Mouse (Mus musculus) layer of hippocampus, adult 9-10 months (tissue): ENCODE measurements around the gene Abhd13.
A peak's percentile ranks its signal among the peaks of the same experiment; 100 is the strongest.

Source experiments
- DNase-seq: peaks from one replicate; pipeline ENCODE4 v3.0.0; 2022; ENCODE audit warnings: low spot score

The Abhd13 gene

DNA sequence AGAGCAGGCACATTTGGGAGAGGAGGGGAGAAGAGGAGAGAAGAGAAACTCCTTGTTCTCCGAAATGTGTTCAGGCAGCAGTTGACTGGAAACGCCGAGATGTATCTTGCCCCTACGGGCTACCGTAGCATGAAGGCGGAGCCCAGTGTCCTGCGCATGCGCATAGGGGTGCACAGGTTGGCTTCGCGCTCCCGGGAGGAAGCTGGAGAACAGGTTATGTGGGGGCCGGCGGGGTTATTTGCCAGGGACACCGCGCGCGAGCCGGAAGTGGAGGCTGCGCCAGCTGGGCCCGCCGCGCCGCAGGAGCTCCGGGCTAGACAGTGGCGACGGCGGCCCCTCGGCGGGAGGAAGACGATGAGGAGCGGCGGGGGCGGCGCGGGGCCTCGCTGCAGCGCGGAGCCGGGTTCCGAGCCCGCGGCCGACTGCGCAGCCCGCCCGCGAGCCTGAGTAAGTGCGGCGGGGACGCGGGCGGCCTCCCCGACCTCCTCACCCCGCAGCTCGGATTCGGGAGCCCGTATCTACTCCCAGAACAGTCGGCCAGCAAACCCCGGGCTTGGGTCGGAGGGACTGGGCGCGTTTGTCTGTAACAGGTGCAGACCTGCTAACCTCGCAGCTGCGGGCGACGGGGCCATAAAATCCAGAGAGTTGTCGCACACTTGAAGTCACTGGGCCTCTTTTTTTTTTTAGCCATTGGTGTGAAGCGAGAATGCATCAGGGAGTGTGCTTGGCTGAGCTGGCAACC is at the start of gene Abhd13, which contains the start of gene Lig4:
Gene Abhd13, plus strand, starts transcription at position 135 of the 742 bp plus-strand sequence.
Gene Lig4, minus strand, starts transcription at position 114 of the 742 bp plus-strand sequence.
- peak; percentile 92 for DNase-seq

DNA sequence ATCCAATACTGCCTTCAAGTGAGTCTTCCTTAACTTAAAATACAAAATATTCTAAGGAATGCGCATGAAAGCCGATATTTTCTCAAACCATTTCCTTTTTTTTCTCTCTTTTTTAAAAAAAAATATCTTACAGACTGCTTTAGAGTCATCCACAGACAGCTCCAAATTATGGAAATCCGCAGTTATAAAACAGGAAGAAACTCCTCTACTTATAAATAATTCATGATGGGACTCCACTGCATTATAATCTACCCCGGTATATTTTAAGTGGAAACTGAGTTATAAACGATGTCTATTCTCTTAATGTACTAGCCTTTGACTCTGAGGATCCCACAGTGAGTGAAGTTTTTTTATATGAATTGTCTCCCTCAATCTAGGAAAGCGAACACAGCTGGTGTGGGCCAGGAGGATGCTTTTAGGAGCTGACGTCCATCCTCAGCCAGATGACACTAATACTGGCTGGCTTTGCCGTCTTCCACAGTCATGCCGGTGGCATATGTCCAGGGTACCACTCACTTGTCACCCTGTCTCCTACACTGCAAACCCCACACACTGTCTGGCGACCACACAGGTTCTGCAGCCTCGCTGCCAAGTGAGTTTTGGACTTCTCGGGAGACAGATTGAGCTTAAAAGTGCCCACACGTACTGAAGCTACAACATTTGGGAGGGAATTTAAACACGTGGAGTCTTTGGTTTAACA is 47.6 kb upstream of the Abhd13 start:
- peak; percentile 24 for DNase-seq

DNA sequence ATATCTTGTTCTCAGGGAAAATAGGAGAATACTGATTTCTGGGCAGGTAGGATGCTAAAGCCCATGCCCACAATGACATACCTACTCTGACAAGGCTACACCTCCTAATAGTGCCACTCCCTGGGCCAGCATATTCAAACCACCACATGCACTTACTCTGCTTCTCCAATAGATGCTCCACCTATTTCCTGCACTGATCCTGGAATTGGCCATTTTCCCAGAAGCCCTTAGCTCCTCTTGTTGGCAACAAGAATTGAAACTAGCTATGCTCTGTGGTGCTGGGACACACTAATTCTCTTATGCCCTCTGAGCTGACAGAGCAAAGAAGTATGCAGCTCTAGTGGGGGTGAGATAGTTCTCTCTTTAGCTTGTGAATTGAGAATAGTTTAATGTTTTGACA is 44.8 kb upstream of the Abhd13 start:
- no peak for DNase-seq

DNA sequence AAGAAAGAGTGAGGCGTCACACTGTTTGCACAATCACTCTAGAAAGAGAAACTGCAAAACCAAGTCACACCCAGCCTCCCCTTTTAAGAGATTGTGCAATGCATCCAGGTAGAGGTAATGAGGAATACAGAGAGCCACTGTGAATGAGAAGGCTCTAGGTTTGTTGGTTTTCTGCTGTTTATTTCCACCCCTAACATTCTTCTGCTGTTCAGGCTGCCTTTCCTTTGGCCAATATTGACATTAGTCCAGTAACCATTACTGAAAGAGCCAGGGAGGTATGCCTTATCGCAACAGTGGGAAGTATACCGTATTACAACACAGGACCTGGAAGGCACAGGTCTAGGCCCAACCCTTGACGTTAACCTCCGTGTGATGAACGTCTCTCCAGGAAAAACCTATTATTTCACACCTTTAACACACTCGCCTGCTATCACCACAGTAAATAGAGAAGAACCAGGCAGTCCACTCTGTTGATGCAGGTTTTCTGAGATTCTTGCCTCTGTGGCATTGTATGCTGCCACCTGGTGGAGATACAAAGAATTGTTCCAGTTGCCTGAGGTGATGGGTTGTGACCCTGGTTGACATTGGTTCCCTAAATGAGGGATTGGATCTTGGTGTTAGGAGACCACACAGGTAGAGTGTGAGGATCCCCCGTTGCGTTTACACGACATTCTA is 42.5 kb upstream of the Abhd13 start:
- peak; percentile 41 for DNase-seq

DNA sequence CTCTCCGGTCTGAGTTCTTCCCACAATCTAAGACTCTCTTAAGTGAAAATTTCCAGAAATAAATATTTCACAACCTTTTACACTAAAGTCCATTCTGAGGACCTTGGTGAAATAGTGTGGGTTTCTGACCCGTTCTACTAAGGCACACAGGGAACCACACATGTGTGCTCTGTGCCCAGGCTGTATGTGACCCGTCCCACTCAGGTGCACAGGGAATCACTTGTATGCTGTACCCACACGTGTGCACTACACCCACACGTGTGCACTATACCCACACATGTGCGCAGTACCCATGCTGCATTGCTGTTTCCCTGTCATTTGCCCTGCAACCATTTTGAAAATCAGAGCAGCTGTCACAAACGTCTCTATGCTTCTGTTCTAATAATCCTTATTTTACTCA is 41.9 kb upstream of the Abhd13 start:
- DNase-seq: no peak

DNA sequence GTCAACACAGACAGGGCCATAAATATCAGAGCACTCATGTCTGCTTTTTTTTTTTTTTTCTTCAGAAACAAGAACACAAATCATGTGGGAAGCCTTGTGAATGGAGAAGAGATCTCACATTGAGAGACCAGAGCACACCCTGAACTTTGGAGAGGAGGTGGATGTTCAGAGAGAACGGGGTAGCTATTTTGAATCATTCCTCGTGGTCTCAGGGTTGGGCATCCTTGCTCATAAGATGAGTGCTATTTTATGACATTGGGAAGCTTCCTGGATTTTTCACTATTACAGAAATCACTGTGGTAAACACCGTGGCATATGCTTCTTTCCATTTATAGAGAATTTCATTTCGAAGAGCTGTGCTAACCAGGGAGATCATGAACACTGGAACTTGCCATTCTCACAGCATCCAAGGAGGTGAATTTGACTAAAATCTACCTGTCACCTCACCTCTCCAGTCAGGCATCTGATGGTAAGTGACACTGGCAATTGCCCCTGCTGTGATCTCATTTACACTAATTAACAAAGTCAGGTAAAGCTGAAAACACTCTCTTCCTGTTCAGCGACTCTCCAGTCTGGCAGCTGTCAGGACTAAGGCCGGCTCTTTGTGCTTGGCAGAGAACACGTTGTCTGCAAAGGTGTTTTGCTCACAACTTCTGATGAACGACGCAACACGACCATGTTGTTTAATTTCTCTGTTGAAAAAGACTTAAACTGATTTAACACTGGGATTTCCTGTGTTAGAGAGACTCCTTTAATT is 28.2 kb upstream of the Abhd13 start:
- DNase-seq: no peak

DNA sequence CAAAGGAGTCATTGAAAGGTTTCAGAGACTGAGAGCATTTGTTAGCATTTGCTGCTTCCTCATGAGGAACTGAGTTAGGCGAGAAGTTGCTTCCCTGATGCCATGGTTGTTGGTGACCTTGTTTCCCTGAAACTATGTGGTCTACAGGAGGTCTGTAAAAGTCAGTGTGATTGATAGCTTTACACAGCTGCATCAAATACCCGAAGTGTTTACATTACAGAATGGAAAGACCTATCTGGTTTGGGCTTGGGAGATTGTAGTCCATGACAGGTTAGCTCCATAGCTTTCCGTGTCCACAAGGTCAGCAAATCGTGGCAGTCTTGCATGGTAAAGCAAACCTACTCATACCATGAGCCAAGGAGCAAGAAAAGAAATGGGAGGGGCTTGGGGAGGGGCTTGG is 19.2 kb upstream of the Abhd13 start:
- DNase-seq: no peak

DNA sequence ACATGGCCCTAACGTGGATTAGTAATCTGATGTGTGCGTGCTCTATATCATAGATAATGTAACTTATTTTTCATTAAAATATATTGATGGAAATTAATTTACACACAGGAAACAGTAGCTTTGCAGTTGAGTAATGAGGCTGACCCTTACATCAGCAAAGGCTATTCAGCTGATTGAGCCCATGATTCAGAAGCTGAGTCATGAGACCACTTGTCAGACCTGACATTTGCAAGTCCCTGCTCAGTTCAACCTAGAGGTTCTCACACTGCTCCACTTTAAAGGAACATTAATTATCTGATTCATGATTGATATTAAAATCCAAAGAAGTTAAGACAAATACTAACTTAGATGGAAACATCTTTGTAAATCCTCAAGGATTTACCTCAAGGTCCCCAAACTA is 17.6 kb upstream of the Abhd13 start:
- no peak for DNase-seq

DNA sequence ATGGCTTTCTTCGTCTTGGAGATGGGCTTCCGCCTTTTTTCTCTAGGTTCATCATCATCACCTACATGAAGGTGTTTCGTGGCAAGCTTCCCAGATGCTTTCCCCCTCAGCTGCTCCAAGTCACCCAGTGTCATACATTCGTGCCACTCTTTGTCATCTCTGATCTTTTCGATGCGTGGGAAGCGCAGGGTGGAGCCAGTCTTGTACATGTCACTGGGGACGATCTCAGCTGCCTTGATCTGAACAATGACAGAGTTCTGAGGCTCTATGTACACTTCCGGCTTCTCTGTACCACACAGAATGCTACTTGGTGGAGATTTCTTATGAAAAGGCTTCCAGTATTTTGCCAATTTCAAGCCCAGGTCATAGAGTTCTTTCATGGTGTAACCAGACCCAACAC is 5.6 kb upstream of the Abhd13 start:
- DNase-seq: no peak

DNA sequence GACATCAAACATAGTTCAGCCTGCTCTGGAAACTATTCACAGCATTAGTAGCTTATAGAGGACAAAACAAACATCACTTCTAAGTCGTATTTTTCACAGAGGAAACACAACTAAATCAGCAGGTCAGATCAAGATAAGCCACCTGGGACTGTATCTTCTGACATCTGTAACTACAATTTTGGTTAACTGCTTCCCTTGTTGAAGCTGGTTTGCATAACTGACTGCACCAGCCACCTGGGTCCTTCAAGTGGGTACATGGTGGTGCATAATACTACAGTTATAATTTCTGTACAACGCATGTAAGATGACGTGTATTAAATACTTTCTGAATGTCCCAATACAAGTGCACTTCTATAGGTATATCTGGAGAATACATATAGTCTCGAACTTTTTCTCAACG is 2.2 kb upstream of the Abhd13 start:
- DNase-seq: no peak

DNA sequence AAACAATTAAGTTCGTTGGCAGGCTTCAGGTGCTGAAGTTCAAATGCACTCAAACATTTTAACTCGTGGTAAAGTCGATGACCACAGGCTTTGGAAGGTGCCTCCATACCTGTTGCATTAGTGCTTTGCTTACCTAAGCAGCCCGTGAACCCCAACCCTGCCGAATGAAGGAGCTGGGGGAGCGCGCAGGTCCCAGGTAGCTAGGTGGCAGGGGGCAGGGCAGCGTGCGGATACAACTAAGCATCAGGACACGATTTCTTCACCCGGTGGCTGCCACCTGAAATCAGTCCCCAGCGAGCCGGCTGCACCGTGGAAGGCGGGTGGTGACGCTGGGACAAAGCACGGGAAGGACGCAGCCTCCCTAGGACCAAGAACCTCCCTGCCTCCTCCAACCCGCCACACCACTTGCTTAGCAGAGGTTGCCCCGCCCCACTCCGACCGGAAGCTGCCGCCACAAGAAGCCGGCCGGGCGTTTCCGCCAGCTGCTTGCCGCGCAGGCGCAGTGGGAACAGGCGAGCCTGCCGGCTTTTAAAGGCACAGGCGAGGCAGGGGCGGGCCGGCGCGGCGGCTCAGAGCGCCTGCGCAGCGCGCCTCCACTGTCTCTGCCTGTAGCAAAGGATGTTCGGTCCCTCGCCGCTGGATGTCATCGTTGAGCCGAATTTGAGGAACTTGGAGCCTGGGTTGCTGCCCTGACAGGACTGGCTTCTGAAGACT is 1.5 kb upstream of the Abhd13 start:
- DNase-seq: peak; percentile 97

DNA sequence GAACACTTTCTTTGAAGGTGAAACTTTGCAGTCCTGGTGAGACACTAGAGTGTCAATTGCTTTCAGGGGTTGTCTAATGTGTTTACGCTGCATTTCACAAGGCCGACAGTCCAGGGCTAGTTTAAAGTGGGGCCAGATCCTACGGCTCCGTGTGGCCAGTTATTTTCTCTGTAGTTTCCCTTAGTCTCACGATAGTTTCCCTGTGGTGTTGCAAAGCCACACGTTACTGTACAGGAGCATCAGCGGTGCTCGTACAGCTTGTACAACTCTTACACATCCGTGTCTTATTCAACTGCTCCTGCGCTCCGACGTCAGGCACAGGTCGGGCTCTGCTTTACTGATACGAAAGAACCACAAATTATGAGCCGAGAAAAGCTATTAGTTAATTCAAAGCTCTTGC is 491 bp upstream of the Abhd13 start:
- DNase-seq: no peak

DNA sequence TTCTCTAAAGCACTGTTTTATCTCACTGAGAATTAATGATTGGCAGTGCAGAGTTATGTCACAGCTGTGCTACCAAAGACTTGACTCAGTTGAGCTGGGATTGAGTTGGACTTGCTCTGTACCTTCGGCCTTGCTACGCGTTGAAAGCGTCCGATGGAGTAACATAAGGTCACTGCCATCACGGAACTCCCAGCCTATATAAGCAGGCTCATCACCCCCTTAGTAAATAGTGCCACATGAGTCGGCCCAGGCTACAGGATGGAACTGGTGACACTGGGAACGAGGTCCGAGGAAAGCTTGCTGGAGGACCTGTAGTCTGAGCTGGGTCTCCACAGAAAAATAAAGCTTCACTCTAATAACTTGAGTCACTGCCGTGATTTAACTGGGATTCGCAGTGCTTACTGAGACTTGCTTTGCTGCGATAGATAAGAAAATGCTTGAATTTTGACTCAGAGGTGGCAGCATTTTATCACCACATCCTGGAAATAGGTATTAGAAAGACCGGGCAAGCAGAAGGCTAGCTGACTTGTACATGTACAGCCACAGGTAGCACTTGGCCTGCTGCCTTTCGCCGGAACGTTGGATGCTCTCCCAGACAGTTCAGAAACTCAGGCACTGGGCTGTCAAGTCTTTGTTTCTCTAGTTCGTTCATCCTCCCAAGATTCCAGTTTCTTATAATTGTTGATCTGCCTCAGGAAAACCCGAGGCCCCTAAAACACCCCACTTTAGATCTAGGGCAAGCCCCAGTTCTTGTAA is 1.1 kb downstream of the Abhd13 start:
- DNase-seq: no peak

DNA sequence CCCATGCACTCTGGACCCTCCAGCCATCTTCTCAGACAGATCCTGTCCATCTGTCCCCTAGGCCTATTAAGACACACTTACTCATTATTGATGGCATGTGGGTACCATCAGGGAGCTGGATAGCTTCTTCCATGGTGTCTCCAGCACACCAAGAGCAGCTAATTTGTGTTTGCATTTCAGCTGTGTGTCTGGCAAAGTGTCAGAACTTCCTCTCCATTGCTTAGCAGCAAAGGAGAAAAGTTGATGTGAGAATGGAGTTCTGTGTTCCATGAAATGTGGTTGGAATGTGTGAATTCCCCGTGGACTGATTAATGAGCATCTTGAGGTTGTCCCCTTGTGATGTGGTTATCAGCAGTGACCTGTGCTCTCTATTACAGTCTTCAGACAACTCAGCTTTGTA is 2.2 kb downstream of the Abhd13 start:
- no peak for DNase-seq

DNA sequence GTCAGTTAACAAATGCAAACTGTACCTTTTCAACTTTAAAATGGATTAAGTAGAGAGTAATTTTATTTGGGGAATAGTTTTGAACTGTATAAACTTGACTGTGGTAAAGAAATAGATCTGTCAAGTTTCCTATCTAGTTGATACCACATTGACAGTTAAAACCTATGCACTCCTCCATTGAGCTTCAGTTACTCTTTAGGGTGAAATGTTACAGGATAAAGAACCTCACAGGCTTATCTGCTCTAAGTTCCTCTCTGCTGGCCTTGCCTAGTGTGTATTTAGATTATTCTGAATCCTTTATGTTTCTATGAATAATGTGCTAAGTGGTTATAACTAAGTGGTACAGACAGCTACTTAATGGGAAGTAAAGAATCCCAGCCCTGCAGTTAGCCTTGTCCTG is 2.7 kb downstream of the Abhd13 start:
- DNase-seq: no peak

DNA sequence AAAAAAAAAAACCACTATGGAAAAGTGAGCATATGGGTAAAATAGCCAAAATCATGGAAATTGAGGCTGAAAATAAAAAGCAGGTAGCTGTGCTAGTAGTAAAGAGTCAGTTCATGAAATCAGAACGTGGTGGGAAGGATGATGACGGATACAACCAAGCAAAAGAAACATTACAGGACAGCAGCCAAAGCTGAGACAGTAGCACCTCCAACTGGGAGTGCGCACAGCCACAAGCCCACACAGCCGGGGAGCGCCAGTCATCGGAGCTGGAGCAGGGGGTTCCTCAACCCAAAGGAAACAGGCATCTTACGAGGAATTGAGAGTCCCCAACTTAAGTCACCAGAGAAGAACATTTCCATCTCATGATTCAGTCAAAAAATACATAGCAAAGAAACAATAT is 26.6 kb downstream of the Abhd13 start:
- no peak for DNase-seq

DNA sequence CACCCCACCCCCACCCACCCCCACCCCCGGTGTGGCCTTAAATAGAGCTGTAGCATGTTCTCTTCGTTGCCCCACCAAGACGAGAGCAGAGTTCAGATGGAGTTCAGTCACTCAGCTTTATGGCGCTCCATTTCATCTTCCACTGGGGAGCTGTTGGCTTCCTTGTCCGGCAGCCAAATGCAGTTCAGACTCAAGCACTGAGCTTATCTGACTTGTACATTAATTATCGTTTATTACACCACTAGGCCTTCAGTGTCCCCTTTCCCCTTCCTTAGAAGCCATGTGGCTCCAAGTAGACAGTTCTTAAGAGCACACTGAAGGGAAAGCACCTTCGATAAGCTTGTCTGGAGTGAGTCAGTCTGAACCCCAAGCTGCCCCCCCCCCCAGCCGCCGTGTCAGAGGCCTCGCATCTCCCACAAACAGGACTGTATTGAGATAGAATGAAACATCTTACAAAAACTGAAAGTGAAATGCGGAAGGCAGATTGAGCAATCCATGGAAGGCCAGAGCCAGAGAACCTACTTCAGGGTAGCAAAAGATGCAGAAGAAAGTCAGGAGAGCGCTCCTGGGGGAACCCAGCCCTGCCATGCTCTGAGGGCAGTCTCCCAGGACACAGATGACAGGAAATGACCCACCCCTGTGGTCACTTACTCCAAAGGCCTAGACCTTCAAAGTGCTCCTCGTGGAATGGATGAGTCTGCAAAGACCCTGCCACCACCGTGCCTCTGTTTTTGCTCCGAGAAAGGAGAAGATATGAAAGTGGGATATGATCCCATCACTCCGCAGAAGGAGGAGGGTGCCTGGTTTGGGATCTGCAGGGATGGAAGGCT is 28.9 kb downstream of the Abhd13 start, which contains the start of gene Tnfsf13b:
Gene Tnfsf13b, plus strand, starts transcription at position 312 of the 830 bp plus-strand sequence.
- no peak for DNase-seq

DNA sequence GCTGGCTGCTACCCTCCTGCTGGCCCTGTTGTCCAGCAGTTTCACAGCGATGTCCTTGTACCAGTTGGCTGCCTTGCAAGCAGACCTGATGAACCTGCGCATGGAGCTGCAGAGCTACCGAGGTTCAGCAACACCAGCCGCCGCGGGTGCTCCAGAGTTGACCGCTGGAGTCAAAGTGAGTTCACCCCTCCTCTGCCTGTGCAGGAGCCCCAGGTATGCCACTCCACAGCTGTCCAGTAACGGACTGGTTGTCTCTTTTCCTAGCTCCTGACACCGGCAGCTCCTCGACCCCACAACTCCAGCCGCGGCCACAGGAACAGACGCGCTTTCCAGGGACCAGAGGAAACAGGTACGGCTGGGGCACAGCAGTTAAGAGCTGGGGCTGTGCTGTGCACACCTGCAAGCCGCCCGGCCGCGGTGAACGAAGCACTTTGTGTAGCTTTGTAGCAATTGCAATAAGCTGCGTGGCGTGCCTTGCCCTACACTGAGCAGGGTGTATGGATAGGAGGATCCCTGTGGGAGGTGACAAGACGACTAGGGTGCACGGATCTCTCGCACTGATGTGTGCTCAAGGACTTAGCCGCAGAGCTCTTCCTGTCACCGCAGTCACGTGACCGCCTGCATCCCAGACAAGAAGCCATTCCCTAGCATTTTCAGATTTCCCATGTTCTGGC is 29.6 kb downstream of the Abhd13 start:
- DNase-seq: no peak

DNA sequence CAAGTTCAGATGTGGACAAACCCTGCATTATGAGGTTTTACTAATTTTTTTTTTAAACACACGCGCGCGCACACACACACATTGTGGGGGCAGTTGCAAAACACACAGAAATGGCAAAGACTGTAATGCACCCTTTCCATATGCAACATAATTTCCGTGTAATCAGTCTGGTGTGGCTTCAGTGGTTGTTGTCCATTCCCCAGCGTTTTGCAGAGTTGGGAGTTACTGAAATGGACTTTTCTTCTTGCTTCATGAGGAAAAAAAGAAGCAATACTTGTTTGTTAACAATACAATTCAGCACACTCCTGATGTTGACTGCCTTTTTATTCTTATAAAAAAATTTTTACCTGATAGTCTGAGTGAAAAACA is 30.1 kb downstream of the Abhd13 start:
- no peak for DNase-seq
